Mouse (Mus musculus): ENCODE data around the gene Aqp9. TPM values are rescaled to one million over a fixed set of nuclear protein-coding genes. Genes with fewer than 3 reads are reported as not detected.

The Aqp9 gene
- polyA plus RNA-seq, 1 experiment, result 0.36 TPM

- TF ChIP-seq CTCF (IDR thresholded peaks at IDR 0.05; ENCODE audit: borderline replicate concordance, extremely low read depth, insufficient read depth, insufficient read length) (no peak), POLR2A (IDR thresholded peaks at IDR 0.05; ENCODE audit: borderline replicate concordance, extremely low read depth, insufficient read depth, insufficient read length, poor library complexity, severe bottlenecking) (no peak)
- no peak for DNase-seq (ENCODE audit: low read depth)
Measured at GRCm38 (mm10) chr9:71076201-71076648, 92.3 kb downstream of the Aqp9 start.

GRCm38 (mm10) chr9:71073831-71074230, 94.7 kb downstream of the Aqp9 start:
- TF ChIP-seq CTCF (IDR thresholded peaks at IDR 0.05; ENCODE audit: borderline replicate concordance, extremely low read depth, insufficient read depth, insufficient read length), result peak; percentile 71
- no peak for TF ChIP-seq POLR2A (IDR thresholded peaks at IDR 0.05; ENCODE audit: borderline replicate concordance, extremely low read depth, insufficient read depth, insufficient read length, poor library complexity, severe bottlenecking)
- DNase-seq (ENCODE audit: low read depth), result peak; percentile 52

- TF ChIP-seq POLR2A (IDR thresholded peaks at IDR 0.05; ENCODE audit: borderline replicate concordance, extremely low read depth, insufficient read depth, insufficient read length, poor library complexity, severe bottlenecking) (no peak), CTCF (IDR thresholded peaks at IDR 0.05; ENCODE audit: borderline replicate concordance, extremely low read depth, insufficient read depth, insufficient read length) (no peak)
- DNase-seq (ENCODE audit: low read depth), result no peak
Measured at GRCm38 (mm10) chr9:71073076-71073475, 95.4 kb downstream of the Aqp9 start.

- no peak for DNase-seq (ENCODE audit: low read depth)
- no peak for TF ChIP-seq CTCF (IDR thresholded peaks at IDR 0.05; ENCODE audit: borderline replicate concordance, extremely low read depth, insufficient read depth, insufficient read length)
- no peak for TF ChIP-seq POLR2A (IDR thresholded peaks at IDR 0.05; ENCODE audit: borderline replicate concordance, extremely low read depth, insufficient read depth, insufficient read length, poor library complexity, severe bottlenecking)
Measured at GRCm38 (mm10) chr9:71072502-71072901, 96.0 kb downstream of the Aqp9 start.

- DNase-seq (ENCODE audit: low read depth), result no peak
- TF ChIP-seq CTCF (IDR thresholded peaks at IDR 0.05; ENCODE audit: borderline replicate concordance, extremely low read depth, insufficient read depth, insufficient read length), result no peak
- TF ChIP-seq POLR2A (IDR thresholded peaks at IDR 0.05; ENCODE audit: borderline replicate concordance, extremely low read depth, insufficient read depth, insufficient read length, poor library complexity, severe bottlenecking), result no peak
Measured at GRCm38 (mm10) chr9:71071581-71072330, 96.7 kb downstream of the Aqp9 start.

GRCm38 (mm10) chr9:71070628-71071027, 97.9 kb downstream of the Aqp9 start:
- no peak for TF ChIP-seq CTCF (IDR thresholded peaks at IDR 0.05; ENCODE audit: borderline replicate concordance, extremely low read depth, insufficient read depth, insufficient read length)
- no peak for TF ChIP-seq POLR2A (IDR thresholded peaks at IDR 0.05; ENCODE audit: borderline replicate concordance, extremely low read depth, insufficient read depth, insufficient read length, poor library complexity, severe bottlenecking)
- no peak for DNase-seq (ENCODE audit: low read depth)

GRCm38 (mm10) chr9:71068866-71069390, 99.6 kb downstream of the Aqp9 start:
- no peak for DNase-seq (ENCODE audit: low read depth)
- TF ChIP-seq CTCF (IDR thresholded peaks at IDR 0.05; ENCODE audit: borderline replicate concordance, extremely low read depth, insufficient read depth, insufficient read length), result no peak
- no peak for TF ChIP-seq POLR2A (IDR thresholded peaks at IDR 0.05; ENCODE audit: borderline replicate concordance, extremely low read depth, insufficient read depth, insufficient read length, poor library complexity, severe bottlenecking)

- TF ChIP-seq POLR2A (IDR thresholded peaks at IDR 0.05; ENCODE audit: borderline replicate concordance, extremely low read depth, insufficient read depth, insufficient read length, poor library complexity, severe bottlenecking) (no peak), CTCF (IDR thresholded peaks at IDR 0.05; ENCODE audit: borderline replicate concordance, extremely low read depth, insufficient read depth, insufficient read length) (no peak)
- no peak for DNase-seq (ENCODE audit: low read depth)
Measured at GRCm38 (mm10) chr9:71067156-71067555, 101.3 kb downstream of the Aqp9 start.

- DNase-seq (ENCODE audit: low read depth), result no peak
- TF ChIP-seq POLR2A (IDR thresholded peaks at IDR 0.05; ENCODE audit: borderline replicate concordance, extremely low read depth, insufficient read depth, insufficient read length, poor library complexity, severe bottlenecking), result no peak
- no peak for TF ChIP-seq CTCF (IDR thresholded peaks at IDR 0.05; ENCODE audit: borderline replicate concordance, extremely low read depth, insufficient read depth, insufficient read length)
Measured at GRCm38 (mm10) chr9:71066491-71066890, 102.0 kb downstream of the Aqp9 start.

- no peak for TF ChIP-seq POLR2A (IDR thresholded peaks at IDR 0.05; ENCODE audit: borderline replicate concordance, extremely low read depth, insufficient read depth, insufficient read length, poor library complexity, severe bottlenecking)
- no peak for TF ChIP-seq CTCF (IDR thresholded peaks at IDR 0.05; ENCODE audit: borderline replicate concordance, extremely low read depth, insufficient read depth, insufficient read length)
- DNase-seq (ENCODE audit: low read depth), result peak; percentile 56
Measured at GRCm38 (mm10) chr9:71065343-71065875, 103.1 kb downstream of the Aqp9 start.

- TF ChIP-seq CTCF (IDR thresholded peaks at IDR 0.05; ENCODE audit: borderline replicate concordance, extremely low read depth, insufficient read depth, insufficient read length) (no peak), POLR2A (IDR thresholded peaks at IDR 0.05; ENCODE audit: borderline replicate concordance, extremely low read depth, insufficient read depth, insufficient read length, poor library complexity, severe bottlenecking) (no peak)
- peak; percentile 51 for DNase-seq (ENCODE audit: low read depth)
Measured at GRCm38 (mm10) chr9:71064291-71064840, 104.1 kb downstream of the Aqp9 start.

Data from brain, embryonic 14.5 days (tissue).